Mouse (Mus musculus) layer of hippocampus, adult 18-20 months (tissue): Measurements from ENCODE around the gene Acsm1. TPM values are rescaled to one million over a fixed set of nuclear protein-coding genes. Genes with fewer than 3 reads are reported as not detected.
"Not testable (repeated sequence)": the region's sequence is repeated elsewhere in the genome, so short reads cannot be mapped to it uniquely, and the experiment has no call there.

Experiments
- DNase-seq, 2 experiments: peaks; one replicate each; pipeline ENCODE4 v3.0.0; 2022; ENCODE audit warnings: low spot score in 2 of 2
- long read RNA-seq: library from polyadenylated mRNA; stranded (forward); transcript quantifications from one replicate; pipeline ENCODE4 v2.0.0, GENCODE M21; 2021
- total RNA-seq, 2 experiments: library from RNA; stranded (reverse); gene quantifications; 2 replicates each; pipeline ENCODE4 v1.2.3; 2021

Gene Acsm1
- not detected for total RNA-seq
- long read RNA-seq = 0 reads

- no peak for DNase-seq
Measured at GRCm38 (mm10) chr7:119606664-119607076, at the start of gene Acsm1. Gene Acsm1 (plus strand): TSS chr7:119607026.

GRCm38 (mm10) chr7:119559789-119560451, 46.9 kb upstream of the Acsm1 start:
- no peak for DNase-seq

- no peak for DNase-seq
Measured at GRCm38 (mm10) chr7:119560452-119560835, 46.4 kb upstream of the Acsm1 start.

- DNase-seq = no peak
Measured at GRCm38 (mm10) chr7:119561441-119561840, 45.4 kb upstream of the Acsm1 start.

GRCm38 (mm10) chr7:119562476-119562875, 44.4 kb upstream of the Acsm1 start:
- DNase-seq = not testable (repeated sequence)

- DNase-seq = no peak
Measured at GRCm38 (mm10) chr7:119594530-119595107, 12.2 kb upstream of the Acsm1 start.

- no peak for DNase-seq
Measured at GRCm38 (mm10) chr7:119595306-119595705, 11.5 kb upstream of the Acsm1 start.

GRCm38 (mm10) chr7:119596536-119596935, 10.3 kb upstream of the Acsm1 start:
- no peak for DNase-seq

- no peak for DNase-seq
Measured at GRCm38 (mm10) chr7:119601195-119601953, 5.5 kb upstream of the Acsm1 start.

GRCm38 (mm10) chr7:119601954-119602317, 4.9 kb upstream of the Acsm1 start:
- no peak for DNase-seq

GRCm38 (mm10) chr7:119604903-119605483, 1.8 kb upstream of the Acsm1 start:
- DNase-seq = no peak

- no peak for DNase-seq
Measured at GRCm38 (mm10) chr7:119605926-119606663, 731 bp upstream of the Acsm1 start.

- DNase-seq = no peak
Measured at GRCm38 (mm10) chr7:119607796-119608515, 1.1 kb downstream of the Acsm1 start.

GRCm38 (mm10) chr7:119616531-119616930, 9.7 kb downstream of the Acsm1 start:
- no peak for DNase-seq

- DNase-seq = no peak
Measured at GRCm38 (mm10) chr7:119617593-119617992, 10.8 kb downstream of the Acsm1 start.

- DNase-seq = no peak
Measured at GRCm38 (mm10) chr7:119618209-119618935, 11.5 kb downstream of the Acsm1 start.

GRCm38 (mm10) chr7:119620157-119620556, 13.3 kb downstream of the Acsm1 start:
- DNase-seq = no peak

- no peak for DNase-seq
Measured at GRCm38 (mm10) chr7:119638773-119639172, 31.9 kb downstream of the Acsm1 start.

- no peak for DNase-seq
Measured at GRCm38 (mm10) chr7:119642307-119642706, 35.5 kb downstream of the Acsm1 start.

- no peak for DNase-seq
Measured at GRCm38 (mm10) chr7:119667893-119668292, 61.1 kb downstream of the Acsm1 start.
